Mouse (Mus musculus): ENCODE measurements around the gene D16Ertd472e. TPM values are rescaled to one million over a fixed set of nuclear protein-coding genes. Genes with fewer than 3 reads are reported as not detected.
A peak's percentile ranks its signal among the peaks of the same experiment; 100 is the strongest.

The D16Ertd472e gene
- polyA plus RNA-seq, 1 experiment from 2014 or later = 18.5 TPM

DNA sequence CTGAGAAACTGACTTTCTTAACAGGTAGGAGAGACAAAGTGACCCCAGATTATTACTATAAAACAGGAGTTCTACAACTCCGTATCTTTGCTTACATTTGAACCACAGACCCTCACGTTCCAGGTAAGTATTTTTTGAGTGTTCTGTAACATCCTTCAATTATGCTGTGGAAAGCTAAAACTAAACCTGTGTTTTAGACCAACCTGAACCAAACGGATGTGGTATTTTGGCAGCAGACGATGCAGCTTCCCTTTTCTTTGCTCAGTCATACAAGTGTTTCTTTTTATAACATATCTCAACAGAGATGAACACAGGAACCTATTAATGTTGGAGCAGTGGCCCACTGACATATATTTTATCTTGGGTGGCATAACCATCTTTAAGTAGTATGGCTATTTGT, 18.9 kb downstream of the D16Ertd472e start:
- Histone ChIP-seq H3K9ac (ENCODE audit: low read depth, low read length) (no peak overlapping the region), H3K27ac (ENCODE audit: low read depth, low read length) (no peak overlapping the region), H3K4me2 (replicated peaks; ENCODE audit: low read depth, low read length) (no peak overlapping the region), H3K4me3 (ENCODE audit: low read depth, low read length) (no peak overlapping the region), H3K9me3 (ENCODE audit: control insufficient read depth, low read length) (no peaks in the 10 kb centered on the region), H3K27me3 (ENCODE audit: control insufficient read depth, insufficient read depth, low read length) (no peaks in the 10 kb centered on the region), H3K4me1 (replicated peaks; ENCODE audit: control insufficient read depth, insufficient read depth, low read length) (no peaks in the 10 kb centered on the region), H3K36me3 (ENCODE audit: control insufficient read depth, insufficient read depth, low read length) (no peaks in the 10 kb centered on the region)
- ATAC-seq (ENCODE audit: low FRiP score) (no peak), DNase-seq (ENCODE audit: low spot score) (no peak)
- 96% methylated on average over 4 of the region's 4 CpGs for WGBS

DNA sequence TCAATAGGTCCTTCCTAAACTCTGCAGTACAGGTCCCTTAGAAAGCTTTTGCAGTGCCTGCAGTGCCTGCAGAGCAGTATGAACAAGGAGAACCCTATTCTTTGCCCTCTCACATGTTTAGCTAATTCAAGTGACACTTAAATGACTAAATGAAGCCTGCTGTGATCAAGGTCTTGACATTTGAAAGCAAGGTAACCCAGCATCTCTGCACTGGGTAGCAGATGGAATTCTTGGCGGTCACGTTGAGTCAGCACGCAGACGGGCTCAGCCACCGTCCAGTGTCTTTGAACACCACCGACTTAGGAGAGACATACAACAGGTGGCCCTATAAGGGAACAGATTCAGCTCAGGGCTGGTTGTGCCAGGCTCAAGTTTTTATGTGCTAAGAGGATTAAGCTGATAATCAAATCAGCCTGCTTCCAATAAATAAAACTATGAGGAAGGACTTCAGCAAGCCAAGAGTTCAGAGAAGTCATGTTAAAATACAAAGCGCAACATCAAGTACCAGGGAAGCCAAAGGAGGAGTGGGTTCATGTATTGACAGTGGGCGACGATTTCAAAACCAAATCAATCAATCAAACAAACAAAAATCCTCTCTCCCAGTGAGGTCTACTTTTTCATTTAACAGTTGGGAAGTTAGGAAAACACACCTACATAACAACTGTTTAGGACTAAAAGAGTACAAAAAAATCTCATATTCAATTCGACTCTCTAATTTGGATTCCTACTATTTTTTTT, 21.4 kb downstream of the D16Ertd472e start:
- Histone ChIP-seq H3K4me1 (replicated peaks; ENCODE audit: control insufficient read depth, insufficient read depth, low read length) (no peaks in the 10 kb centered on the region), H3K27me3 (ENCODE audit: control insufficient read depth, insufficient read depth, low read length) (no peaks in the 10 kb centered on the region), H3K36me3 (ENCODE audit: control insufficient read depth, insufficient read depth, low read length) (no peaks in the 10 kb centered on the region), H3K4me3 (ENCODE audit: low read depth, low read length) (no peak overlapping the region), H3K4me2 (replicated peaks; ENCODE audit: low read depth, low read length) (no peak overlapping the region), H3K9me3 (ENCODE audit: control insufficient read depth, low read length) (no peaks in the 10 kb centered on the region), H3K27ac (ENCODE audit: low read depth, low read length) (no peak overlapping the region), H3K9ac (ENCODE audit: low read depth, low read length) (no peak overlapping the region)
- DNase-seq (ENCODE audit: low spot score) (no peak), ATAC-seq (ENCODE audit: low FRiP score) (no peak)
- WGBS = 91% methylated on average over 10 of the region's 10 CpGs

DNA sequence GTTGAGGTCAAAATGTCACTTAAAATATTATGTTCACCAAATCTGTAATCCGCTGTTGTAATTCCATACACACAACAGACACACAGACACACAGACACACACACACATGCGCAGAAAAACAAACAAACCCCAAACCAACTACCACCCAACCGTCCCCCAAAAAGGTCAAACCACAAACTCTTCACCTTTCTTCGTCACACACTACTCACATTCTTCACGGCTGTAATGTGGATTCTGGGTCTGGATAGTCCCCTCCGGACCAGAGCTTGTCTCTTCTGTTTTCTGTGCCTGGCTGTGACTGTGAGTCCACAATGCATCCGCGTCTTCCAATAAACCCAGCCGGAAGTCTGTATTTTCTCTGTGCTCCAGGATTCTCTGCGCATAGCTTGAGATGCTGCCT, 29.1 kb downstream of the D16Ertd472e start:
- Histone ChIP-seq H3K4me3 (ENCODE audit: low read depth, low read length) (no peak overlapping the region), H3K4me1 (replicated peaks; ENCODE audit: control insufficient read depth, insufficient read depth, low read length) (no peaks in the 10 kb centered on the region), H3K4me2 (replicated peaks; ENCODE audit: low read depth, low read length) (no peak overlapping the region), H3K9me3 (ENCODE audit: control insufficient read depth, low read length) (no peaks in the 10 kb centered on the region), H3K27me3 (ENCODE audit: control insufficient read depth, insufficient read depth, low read length) (no peaks in the 10 kb centered on the region), H3K27ac (ENCODE audit: low read depth, low read length) (no peak overlapping the region), H3K9ac (ENCODE audit: low read depth, low read length) (no peak overlapping the region), H3K36me3 (ENCODE audit: control insufficient read depth, insufficient read depth, low read length) (peaks cover 2% of the 10 kb centered on the region; the same call in 1 of the 2 replicates)
- 93% methylated on average over 10 of the region's 10 CpGs for WGBS
- ATAC-seq (ENCODE audit: low FRiP score) (no peak), DNase-seq (ENCODE audit: low spot score) (no peak)

DNA sequence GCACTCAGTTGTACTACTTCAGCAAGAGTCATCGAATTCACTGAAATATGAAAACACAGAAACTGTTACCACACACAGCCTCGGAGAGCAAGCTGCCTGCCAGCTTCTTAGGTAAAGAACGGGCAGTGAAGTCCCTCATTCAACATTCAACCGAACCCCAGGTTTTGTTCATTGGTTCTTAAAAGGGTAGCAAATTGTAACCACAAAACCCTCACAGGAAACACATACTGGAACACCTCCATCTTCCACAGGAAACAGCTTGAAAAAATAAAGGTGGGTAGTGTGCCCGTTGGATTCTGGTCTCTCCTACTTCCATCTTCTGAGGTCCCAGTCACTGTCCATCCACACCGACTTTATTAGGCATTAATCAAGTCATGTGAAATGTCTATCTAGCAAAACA, 30.0 kb downstream of the D16Ertd472e start:
- Histone ChIP-seq H3K4me3 (ENCODE audit: low read depth, low read length) (no peak overlapping the region), H3K27me3 (ENCODE audit: control insufficient read depth, insufficient read depth, low read length) (no peaks in the 10 kb centered on the region), H3K4me1 (replicated peaks; ENCODE audit: control insufficient read depth, insufficient read depth, low read length) (no peaks in the 10 kb centered on the region), H3K9ac (ENCODE audit: low read depth, low read length) (no peak overlapping the region), H3K27ac (ENCODE audit: low read depth, low read length) (no peak overlapping the region), H3K36me3 (ENCODE audit: control insufficient read depth, insufficient read depth, low read length) (peaks cover 2% of the 10 kb centered on the region; the same call in 1 of the 2 replicates), H3K9me3 (ENCODE audit: control insufficient read depth, low read length) (no peaks in the 10 kb centered on the region), H3K4me2 (replicated peaks; ENCODE audit: low read depth, low read length) (no peak overlapping the region)
- ATAC-seq (ENCODE audit: low FRiP score) (no peak), DNase-seq (ENCODE audit: low spot score) (no peak)
- WGBS = 94% methylated on average over 6 of the region's 6 CpGs

DNA sequence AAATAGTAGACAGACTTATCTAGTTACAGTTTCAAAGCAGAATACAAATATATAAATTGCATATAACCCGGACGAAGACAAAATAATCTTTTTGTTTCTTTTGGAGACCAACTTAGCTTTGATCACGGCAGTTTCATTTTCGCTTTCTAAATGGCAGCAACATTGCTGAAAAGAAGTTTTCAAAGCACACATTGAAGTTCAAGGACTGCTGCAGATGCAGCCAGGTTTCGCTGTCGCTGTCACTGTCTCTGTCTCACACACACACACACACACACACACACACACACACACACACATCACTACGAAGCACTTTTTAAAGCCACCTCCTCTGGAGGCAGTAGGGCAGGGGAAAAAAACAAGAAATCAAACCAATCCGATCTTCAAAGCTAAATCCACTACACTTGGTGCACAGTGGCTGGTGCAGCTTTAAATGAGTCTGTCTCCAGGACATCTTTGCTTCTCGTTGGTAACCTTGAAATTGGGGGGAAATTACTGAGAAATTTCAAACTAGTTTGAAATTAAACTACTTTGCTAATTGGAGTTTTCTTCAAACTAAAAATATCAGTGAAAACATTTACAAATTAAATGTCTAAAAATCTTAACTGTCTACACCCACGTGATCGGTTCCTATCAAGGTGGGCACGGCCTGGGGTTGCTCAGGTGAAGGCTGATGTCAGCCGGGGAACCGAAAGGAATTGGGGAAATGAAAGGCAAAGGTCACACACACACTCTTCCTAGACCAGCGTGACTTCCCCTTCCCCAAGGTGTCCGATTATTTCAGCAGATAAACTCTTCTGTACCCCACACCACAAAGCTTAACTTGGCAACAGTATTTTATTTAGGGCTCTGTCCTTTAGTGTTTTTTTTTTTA, 35.9 kb downstream of the D16Ertd472e start:
- Histone ChIP-seq H3K27ac (ENCODE audit: low read depth, low read length) (no peak overlapping the region), H3K4me3 (ENCODE audit: low read depth, low read length) (no peak overlapping the region), H3K9me3 (ENCODE audit: control insufficient read depth, low read length) (no peaks in the 10 kb centered on the region), H3K36me3 (ENCODE audit: control insufficient read depth, insufficient read depth, low read length) (peaks cover 2% of the 10 kb centered on the region; the same call in 1 of the 2 replicates), H3K27me3 (ENCODE audit: control insufficient read depth, insufficient read depth, low read length) (no peaks in the 10 kb centered on the region), H3K9ac (ENCODE audit: low read depth, low read length) (no peak overlapping the region), H3K4me1 (replicated peaks; ENCODE audit: control insufficient read depth, insufficient read depth, low read length) (no peaks in the 10 kb centered on the region), H3K4me2 (replicated peaks; ENCODE audit: low read depth, low read length) (no peak overlapping the region)
- WGBS = 89% methylated on average over 16 of the region's 16 CpGs
- DNase-seq (ENCODE audit: low spot score) = no peak
- no peak for ATAC-seq (ENCODE audit: low FRiP score)

DNA sequence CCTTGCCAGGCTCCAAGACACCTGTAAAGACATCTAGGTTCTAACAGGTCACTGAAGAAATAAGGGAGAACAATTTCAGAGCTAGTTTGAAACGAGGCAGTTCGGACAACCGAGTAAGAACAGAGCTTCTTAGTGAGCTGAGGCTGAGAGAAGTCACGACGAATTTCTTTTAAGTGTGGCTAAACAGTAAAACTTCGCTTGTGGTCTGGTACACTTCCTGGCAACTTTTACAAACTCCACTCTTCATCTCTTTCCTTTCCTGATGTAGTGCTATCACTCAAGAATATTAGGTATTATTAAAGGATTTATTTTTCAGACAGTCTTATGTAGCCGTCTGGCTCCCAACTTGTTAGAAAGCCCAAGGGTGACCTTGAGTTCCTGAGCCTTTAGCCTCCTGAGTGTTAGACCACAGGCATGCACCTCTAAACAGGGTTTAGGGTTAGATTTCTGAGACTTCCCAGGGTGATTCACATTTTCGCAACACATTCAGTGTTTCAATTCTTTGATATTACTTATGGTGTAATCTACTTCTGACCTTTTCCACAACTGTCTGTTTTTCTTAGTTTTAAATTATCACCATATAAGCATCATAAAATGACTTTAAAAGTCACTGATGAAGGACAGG, 38.6 kb downstream of the D16Ertd472e start:
- H3K27me3 ChIP-seq (ENCODE audit: control insufficient read depth, insufficient read depth, low read length) = no peaks in the 10 kb centered on the region
- DNase-seq (ENCODE audit: low spot score) (no peak), ATAC-seq (ENCODE audit: low FRiP score) (no peak)
- H3K36me3 ChIP-seq (ENCODE audit: control insufficient read depth, insufficient read depth, low read length) = no peaks in the 10 kb centered on the region
- no peak overlapping the region for H3K4me3 ChIP-seq (ENCODE audit: low read depth, low read length)
- no peaks in the 10 kb centered on the region for H3K4me1 ChIP-seq (replicated peaks; ENCODE audit: control insufficient read depth, insufficient read depth, low read length)
- H3K4me2 ChIP-seq (replicated peaks; ENCODE audit: low read depth, low read length) = no peak overlapping the region
- H3K9ac ChIP-seq (ENCODE audit: low read depth, low read length) = no peak overlapping the region
- H3K9me3 ChIP-seq (ENCODE audit: control insufficient read depth, low read length) = no peaks in the 10 kb centered on the region
- WGBS = 88% methylated on average over 8 of the region's 8 CpGs
- H3K27ac ChIP-seq (ENCODE audit: low read depth, low read length) = no peak overlapping the region

DNA sequence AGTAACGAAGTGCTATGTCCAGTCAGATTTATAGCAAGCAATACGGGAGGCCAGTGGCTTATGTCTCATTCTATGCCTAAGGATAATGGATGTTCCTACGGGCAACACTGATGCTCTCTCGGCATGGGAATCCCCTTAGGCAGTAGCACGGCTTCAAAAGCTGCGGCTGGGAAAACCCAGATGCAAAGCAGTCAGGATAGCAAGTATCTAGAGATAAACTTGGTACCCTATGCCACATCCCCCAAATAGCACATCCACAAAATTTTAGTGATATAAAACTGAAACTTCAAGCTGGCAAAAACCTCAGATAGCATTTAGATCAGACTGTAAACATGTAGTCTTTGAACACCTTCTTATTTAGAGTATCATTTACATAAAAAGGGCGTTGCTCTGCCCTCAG, 39.2 kb downstream of the D16Ertd472e start:
- Histone ChIP-seq H3K4me1 (replicated peaks; ENCODE audit: control insufficient read depth, insufficient read depth, low read length) (no peaks in the 10 kb centered on the region), H3K4me2 (replicated peaks; ENCODE audit: low read depth, low read length) (no peak overlapping the region), H3K36me3 (ENCODE audit: control insufficient read depth, insufficient read depth, low read length) (no peaks in the 10 kb centered on the region), H3K9ac (ENCODE audit: low read depth, low read length) (no peak overlapping the region), H3K27me3 (ENCODE audit: control insufficient read depth, insufficient read depth, low read length) (no peaks in the 10 kb centered on the region), H3K4me3 (ENCODE audit: low read depth, low read length) (no peak overlapping the region), H3K9me3 (ENCODE audit: control insufficient read depth, low read length) (no peaks in the 10 kb centered on the region), H3K27ac (ENCODE audit: low read depth, low read length) (no peak overlapping the region)
- DNase-seq (ENCODE audit: low spot score) (no peak), ATAC-seq (ENCODE audit: low FRiP score) (no peak)
- WGBS = 79% methylated on average over 7 of the region's 7 CpGs

DNA sequence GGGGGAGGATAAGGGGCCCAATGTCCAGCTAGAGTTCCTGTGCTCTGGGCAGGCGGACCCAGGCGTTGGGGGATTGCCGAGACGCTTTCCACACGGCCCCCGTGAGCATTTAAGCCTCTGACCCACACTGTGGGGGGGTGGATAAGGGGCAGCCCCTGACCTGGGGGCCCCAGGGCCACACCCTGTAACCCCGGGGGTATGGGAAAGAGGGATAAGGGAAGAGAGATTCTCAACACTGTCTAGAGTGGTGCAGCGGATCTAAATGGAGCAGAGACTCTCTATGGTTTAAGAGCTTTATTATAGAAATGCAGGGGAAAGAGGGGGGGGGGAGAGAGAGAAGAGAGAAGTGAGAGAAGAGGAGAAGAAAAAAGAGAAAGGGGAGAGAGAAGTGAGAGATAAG, 42.0 kb downstream of the D16Ertd472e start:
- H3K36me3 ChIP-seq (ENCODE audit: control insufficient read depth, insufficient read depth, low read length) = no peaks in the 10 kb centered on the region
- H3K4me2 ChIP-seq (replicated peaks; ENCODE audit: low read depth, low read length) = no peak overlapping the region
- H3K9me3 ChIP-seq (ENCODE audit: control insufficient read depth, low read length) = no peaks in the 10 kb centered on the region
- no peak overlapping the region for H3K9ac ChIP-seq (ENCODE audit: low read depth, low read length)
- H3K27me3 ChIP-seq (ENCODE audit: control insufficient read depth, insufficient read depth, low read length) = no peaks in the 10 kb centered on the region
- DNase-seq (ENCODE audit: low spot score) = no peak
- WGBS = 63% methylated on average over 8 of the region's 8 CpGs
- no peak overlapping the region for H3K4me3 ChIP-seq (ENCODE audit: low read depth, low read length)
- ATAC-seq (ENCODE audit: low FRiP score) = peak; percentile 51
- H3K27ac ChIP-seq (ENCODE audit: low read depth, low read length) = no peak overlapping the region
- no peaks in the 10 kb centered on the region for H3K4me1 ChIP-seq (replicated peaks; ENCODE audit: control insufficient read depth, insufficient read depth, low read length)
